Mouse (Mus musculus): ENCODE measurements at regions not wholly inside any gene's neighbourhood (a gene's known extent, or its start where the extent isn't known, plus 50 kb on each side); places are given as distances from the start of the nearest gene placed in this dataset.

- TF ChIP-seq CTCF (IDR thresholded peaks at IDR 0.05; ENCODE audit: low read depth, low read length) (no peak), GATA2 (IDR thresholded peaks at IDR 0.05; ENCODE audit: borderline replicate concordance, low read depth, low read length) (no peak), TAL1 (conservative IDR thresholded peaks at IDR 0.05; ENCODE audit: low read depth, low read length) (no peak)
These were observed 1791.7 kb upstream of the Nudt12 start for GRCm38 (mm10) chr17:60804715-60805449.
